Mouse (Mus musculus): Measurements from ENCODE around the gene Tpx2. TPM values are rescaled to one million over a fixed set of nuclear protein-coding genes. Genes with fewer than 3 reads are reported as not detected.
A peak's percentile ranks its signal among the peaks of the same experiment; 100 is the strongest.

Gene Tpx2
- total RNA-seq, 2 experiments from 2014 or later = 52.3 to 103 TPM

GRCm38 (mm10) chr2:152907114-152907943 lies 59.6 kb downstream of the Tpx2 start:
- no peak for ATAC-seq (replicated peaks; ENCODE audit: low FRiP score, low TSS enrichment, poor library complexity, severe bottlenecking)

- ATAC-seq (replicated peaks; ENCODE audit: low FRiP score, low TSS enrichment, poor library complexity, severe bottlenecking) = no peak
Measured at GRCm38 (mm10) chr2:152909848-152910247, 62.1 kb downstream of the Tpx2 start.

DNA sequence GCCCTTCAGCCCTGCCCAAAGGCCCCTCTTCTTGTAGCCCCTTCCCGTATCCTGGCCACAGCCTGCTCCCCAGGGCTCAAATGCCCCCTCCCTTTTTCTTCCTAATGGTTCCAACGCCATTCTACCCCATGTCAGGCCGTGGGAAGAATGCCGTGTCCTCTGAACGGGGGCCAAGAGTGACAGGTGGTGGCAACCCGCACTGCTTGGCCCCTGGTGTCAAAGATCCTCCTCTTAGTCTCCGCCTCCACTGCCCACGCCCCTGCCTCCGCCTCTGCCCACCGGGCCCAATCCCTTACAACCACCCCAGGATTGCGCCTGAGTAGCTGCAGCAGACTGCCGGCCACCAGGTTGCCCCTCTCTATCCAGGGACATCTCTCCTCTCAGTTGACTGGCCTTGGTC lies 63.3 kb downstream of the Tpx2 start, which contains the start of gene Mylk2:
Gene Mylk2, plus strand, starts transcription at position 322 of the 400 bp plus-strand sequence.
- no peak for ATAC-seq (replicated peaks; ENCODE audit: low FRiP score, low TSS enrichment, poor library complexity, severe bottlenecking)

DNA sequence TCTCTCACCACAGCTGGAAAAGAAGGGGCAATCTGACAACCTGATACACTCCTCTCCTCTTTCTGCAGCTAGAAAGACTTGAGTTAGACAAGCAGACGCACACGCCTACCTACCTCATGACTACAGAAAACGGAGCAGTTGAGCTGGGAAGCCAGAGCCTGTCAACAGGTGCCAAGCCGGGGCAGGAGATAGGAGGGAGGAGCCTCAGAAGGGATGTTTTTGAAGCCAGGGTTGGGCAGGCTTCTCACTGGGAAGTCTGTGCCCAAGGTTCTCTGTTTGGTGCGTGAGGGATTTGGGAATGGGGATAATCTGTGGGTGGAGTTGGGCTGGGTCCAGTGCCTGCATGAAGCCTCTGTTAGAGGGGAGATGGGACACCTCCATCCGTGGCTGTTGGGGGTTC lies 63.7 kb downstream of the Tpx2 start:
- no peak for ATAC-seq (replicated peaks; ENCODE audit: low FRiP score, low TSS enrichment, poor library complexity, severe bottlenecking)

GRCm38 (mm10) chr2:152913471-152913870 lies 65.7 kb downstream of the Tpx2 start:
- no peak for ATAC-seq (replicated peaks; ENCODE audit: low FRiP score, low TSS enrichment, poor library complexity, severe bottlenecking)

DNA sequence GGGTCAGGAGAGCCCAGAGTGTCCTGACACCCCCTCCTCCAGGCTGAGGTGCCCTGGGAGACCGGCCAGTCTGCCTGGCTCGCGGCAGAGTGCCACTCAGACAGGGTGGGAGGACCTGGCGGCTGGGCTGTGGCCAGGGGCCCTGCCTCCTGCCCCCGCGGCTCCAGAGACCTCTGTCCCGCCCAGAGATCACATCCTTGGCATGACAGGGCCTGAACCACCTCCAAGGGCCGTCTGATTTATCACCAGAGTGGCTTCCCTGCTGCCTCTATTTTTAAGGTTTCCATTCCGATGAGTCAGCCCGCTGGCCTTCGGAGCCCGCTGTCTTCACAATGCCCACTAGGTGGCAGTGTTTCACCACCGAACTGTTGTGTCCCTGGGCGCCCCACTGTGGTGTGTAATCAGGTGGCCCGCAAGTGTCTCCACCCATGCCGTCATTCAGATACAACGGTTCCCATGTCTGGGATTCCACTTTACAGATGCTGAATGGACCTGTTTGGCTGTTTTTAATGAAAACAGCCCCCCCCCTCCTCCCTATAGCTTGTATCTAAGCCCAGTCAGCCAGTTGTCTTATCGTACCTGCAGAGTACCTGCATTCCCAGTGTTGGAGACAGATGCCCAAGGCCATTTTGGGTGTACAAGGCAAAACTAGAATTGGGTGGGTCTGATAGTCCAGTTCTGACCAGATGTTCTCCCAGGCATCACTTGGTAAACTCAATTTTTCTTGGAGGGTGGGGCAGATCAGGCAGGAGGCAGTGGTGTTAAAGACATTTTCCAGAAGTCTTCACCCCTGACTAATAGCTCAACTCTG lies 66.8 kb downstream of the Tpx2 start:
- ATAC-seq (replicated peaks; ENCODE audit: low FRiP score, low TSS enrichment, poor library complexity, severe bottlenecking) = peak; percentile 86

DNA sequence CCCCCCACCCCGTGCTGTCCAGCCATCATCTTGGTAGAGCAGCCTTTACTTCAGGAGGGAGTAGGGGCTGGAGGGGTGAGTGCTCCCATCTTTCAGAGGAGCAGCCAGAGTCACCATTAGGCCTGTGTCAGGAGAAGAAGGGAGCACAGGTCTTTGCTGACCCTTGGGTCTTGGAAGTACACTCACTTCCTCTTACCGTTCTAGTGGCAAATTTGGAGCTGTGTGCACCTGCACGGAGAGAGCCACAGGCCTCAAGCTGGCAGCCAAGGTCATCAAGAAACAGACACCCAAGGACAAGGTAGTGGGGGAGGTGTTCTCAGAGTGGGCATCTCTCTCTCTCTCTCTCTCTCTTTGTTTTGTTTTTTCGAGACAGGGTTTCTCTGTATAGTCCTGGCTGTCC lies 67.7 kb downstream of the Tpx2 start:
- ATAC-seq (replicated peaks; ENCODE audit: low FRiP score, low TSS enrichment, poor library complexity, severe bottlenecking) = no peak

- ATAC-seq (replicated peaks; ENCODE audit: low FRiP score, low TSS enrichment, poor library complexity, severe bottlenecking) = no peak
Measured at GRCm38 (mm10) chr2:152916111-152916510, 68.3 kb downstream of the Tpx2 start.

DNA sequence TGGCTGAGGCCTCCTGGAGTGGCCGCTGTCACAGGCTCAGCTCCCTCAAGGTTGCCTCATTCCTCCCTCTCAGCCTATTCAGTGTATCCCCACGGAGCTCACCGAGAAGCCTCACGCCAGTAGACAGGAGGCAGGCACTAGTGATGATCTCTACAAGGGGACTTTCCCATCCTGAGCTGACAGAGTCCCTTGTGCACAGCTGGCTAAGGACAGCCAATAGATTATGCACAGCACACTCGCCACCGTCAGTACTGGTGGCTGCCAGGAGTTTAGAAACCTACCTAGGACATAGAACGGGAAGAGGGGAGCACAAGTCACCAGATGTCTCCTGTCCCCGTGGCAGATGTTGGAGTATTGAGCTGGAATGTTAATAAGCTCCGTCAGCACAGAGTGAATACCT lies 69.9 kb downstream of the Tpx2 start:
- ATAC-seq (replicated peaks; ENCODE audit: low FRiP score, low TSS enrichment, poor library complexity, severe bottlenecking) = no peak

- no peak for ATAC-seq (replicated peaks; ENCODE audit: low FRiP score, low TSS enrichment, poor library complexity, severe bottlenecking)
Measured at GRCm38 (mm10) chr2:152922376-152922775, 74.6 kb downstream of the Tpx2 start.

GRCm38 (mm10) chr2:152923621-152924020 lies 75.9 kb downstream of the Tpx2 start:
- ATAC-seq (replicated peaks; ENCODE audit: low FRiP score, low TSS enrichment, poor library complexity, severe bottlenecking) = no peak

GRCm38 (mm10) chr2:152924128-152924527 lies 76.4 kb downstream of the Tpx2 start:
- no peak for ATAC-seq (replicated peaks; ENCODE audit: low FRiP score, low TSS enrichment, poor library complexity, severe bottlenecking)

- ATAC-seq (replicated peaks; ENCODE audit: low FRiP score, low TSS enrichment, poor library complexity, severe bottlenecking) = no peak
Measured at GRCm38 (mm10) chr2:152924543-152924942, 76.8 kb downstream of the Tpx2 start.

GRCm38 (mm10) chr2:152925189-152925872 lies 77.6 kb downstream of the Tpx2 start:
- ATAC-seq (replicated peaks; ENCODE audit: low FRiP score, low TSS enrichment, poor library complexity, severe bottlenecking) = no peak

- no peak for ATAC-seq (replicated peaks; ENCODE audit: low FRiP score, low TSS enrichment, poor library complexity, severe bottlenecking)
Measured at GRCm38 (mm10) chr2:152926896-152927295, 79.1 kb downstream of the Tpx2 start.

DNA sequence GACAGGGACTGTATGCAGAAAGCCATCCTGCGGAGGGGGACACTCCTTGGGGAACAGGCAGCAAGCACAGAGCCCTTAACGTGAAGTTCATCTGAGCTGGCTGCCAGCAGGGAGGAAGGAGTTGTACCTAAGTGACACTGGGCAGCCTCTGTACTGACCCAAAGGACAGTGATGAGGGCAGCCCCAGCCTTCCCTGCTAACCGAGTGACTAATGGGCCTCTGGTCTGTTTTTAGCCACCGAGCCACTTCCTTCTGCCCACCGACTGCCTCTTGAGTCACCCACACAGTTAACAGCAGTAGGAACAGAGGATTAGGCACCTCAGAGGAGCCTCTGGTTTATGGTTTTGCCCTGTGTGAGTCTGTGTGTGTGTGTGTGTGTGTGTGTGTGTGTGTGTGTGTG lies 79.6 kb downstream of the Tpx2 start:
- ATAC-seq (replicated peaks; ENCODE audit: low FRiP score, low TSS enrichment, poor library complexity, severe bottlenecking) = no peak

DNA sequence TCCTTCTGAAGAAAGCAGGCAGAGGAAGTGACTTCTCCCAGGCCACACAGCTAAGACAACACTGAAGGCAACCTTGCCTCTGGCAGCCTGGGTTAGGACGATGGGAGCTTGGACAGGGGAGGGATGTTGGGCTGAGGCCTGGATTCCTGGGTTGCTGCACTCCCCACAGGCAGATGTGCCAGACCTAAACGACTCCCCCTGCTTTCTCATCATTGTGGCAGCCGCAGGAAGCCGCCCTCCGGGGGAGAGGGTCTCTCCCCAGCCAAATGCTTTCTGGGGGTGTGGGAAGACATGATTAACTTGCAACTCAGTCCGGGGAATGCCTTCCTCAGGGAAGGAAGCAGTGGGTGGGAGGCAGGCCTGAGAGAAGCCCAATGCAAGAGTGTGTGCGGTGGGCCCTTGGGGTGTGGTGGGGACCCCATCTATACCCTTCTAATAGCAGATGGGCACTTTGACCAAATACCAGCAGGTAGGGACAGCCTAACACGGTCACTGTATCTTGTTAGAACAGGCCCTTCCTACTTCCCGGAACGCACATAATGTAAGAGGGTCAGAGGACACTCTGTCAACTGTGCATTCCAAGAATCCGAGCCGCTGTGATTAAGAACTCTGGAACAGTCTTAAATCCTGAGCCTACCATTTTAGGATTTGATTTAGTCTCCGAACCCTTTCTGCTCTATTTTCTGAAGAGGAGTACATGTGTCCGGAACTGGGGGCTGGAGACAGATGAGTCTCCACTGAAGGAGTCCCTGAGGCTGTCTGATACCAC lies 80.6 kb downstream of the Tpx2 start:
- no peak for ATAC-seq (replicated peaks; ENCODE audit: low FRiP score, low TSS enrichment, poor library complexity, severe bottlenecking)

DNA sequence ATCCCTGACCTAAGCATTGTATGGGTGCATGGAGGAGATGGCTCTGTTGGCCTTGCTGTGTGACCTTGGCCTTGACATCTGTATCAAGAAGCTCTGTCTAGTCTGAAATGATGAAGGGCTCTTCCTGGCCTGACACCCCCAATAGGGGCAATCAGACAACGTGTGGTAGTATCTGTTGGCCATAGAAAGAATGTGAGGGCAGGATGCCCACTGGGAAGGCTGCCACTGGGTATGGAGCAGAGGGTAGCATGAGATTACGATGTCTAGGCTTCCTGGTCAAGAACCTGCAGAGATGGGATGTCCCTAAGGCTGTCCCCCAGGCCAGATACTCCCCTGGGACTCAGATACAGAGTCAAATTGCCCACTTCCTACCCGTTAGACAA lies 81.2 kb downstream of the Tpx2 start:
- ATAC-seq (replicated peaks; ENCODE audit: low FRiP score, low TSS enrichment, poor library complexity, severe bottlenecking) = no peak

- no peak for ATAC-seq (replicated peaks; ENCODE audit: low FRiP score, low TSS enrichment, poor library complexity, severe bottlenecking)
Measured at GRCm38 (mm10) chr2:152930276-152930675, 82.5 kb downstream of the Tpx2 start.

Data from megakaryocyte-erythroid progenitor cell, adult 5-6 weeks (primary cell).